Mouse (Mus musculus) MEL (cell line): ENCODE data around the gene Ftcd. TPM values are rescaled to one million over a fixed set of nuclear protein-coding genes. Genes with fewer than 3 reads are reported as not detected.

Source experiments
- DNase-seq: peaks from one replicate; pipeline ENCODE4 v3.0.0; 2011; ENCODE audit warnings: low read depth, low spot score
- H3K27ac ChIP-seq: 2 replicates; pipeline ENCODE4 v1.5.1; 2012; ENCODE audit warnings: low read depth, mild to moderate bottlenecking, control low read depth, low read length, moderate library complexity; ENCODE audit not compliant: control insufficient read depth
- H3K27me3 ChIP-seq, 2 experiments: fragments of 150-350 bp in 1 of 2; sonication (generic) in 1 of 2; 2 replicates each; pipeline ENCODE4 v1.6.1; 2012; ENCODE audit warnings: low read length in 2 of 2, mild to moderate bottlenecking in 2 of 2, improper control_type of control experiment in 1 of 2, moderate library complexity in 1 of 2; ENCODE audit not compliant: insufficient read depth in 2 of 2, control insufficient read depth in 1 of 2
- H3K36me3 ChIP-seq, 2 experiments: 2 replicates each; pipeline ENCODE4 v1.6.1; 2012 to 2014; ENCODE audit warnings: low read length in 2 of 2, improper control_type of control experiment in 1 of 2, inconsistent platforms in 1 of 2, mild to moderate bottlenecking in 1 of 2; ENCODE audit not compliant: insufficient read depth in 2 of 2, control insufficient read depth in 1 of 2
- H3K4me1 ChIP-seq, 2 experiments: fragments of 150-350 bp in 1 of 2; sonication (generic) in 1 of 2; 2 replicates each; pipeline ENCODE4 v1.6.1; 2012; ENCODE audit warnings: low read length in 2 of 2, improper control_type of control experiment in 1 of 2, mild to moderate bottlenecking in 1 of 2; ENCODE audit not compliant: insufficient read depth in 2 of 2, control insufficient read depth in 1 of 2
- H3K4me3 ChIP-seq, 2 experiments: fragments of 150-350 bp in 1 of 2; sonication (generic) in 1 of 2; 2 replicates each; pipeline ENCODE4 v1.5.1; 2012; ENCODE audit warnings: low read depth in 2 of 2, low read length in 2 of 2, mild to moderate bottlenecking in 2 of 2, moderate library complexity in 2 of 2, control low read depth in 1 of 2, improper control_type of control experiment in 1 of 2; ENCODE audit not compliant: control insufficient read depth in 1 of 2, insufficient read depth in 1 of 2
- H3K79me2 ChIP-seq: 2 replicates; pipeline ENCODE4 v1.6.1; 2012; ENCODE audit warnings: mild to moderate bottlenecking, low read length, moderate library complexity; ENCODE audit not compliant: control insufficient read depth, poor library complexity, insufficient read depth
- H3K9ac ChIP-seq: 2 replicates; pipeline ENCODE4 v1.6.1; 2012; ENCODE audit warnings: low read depth, mild to moderate bottlenecking, control low read depth, low read length, moderate library complexity; ENCODE audit not compliant: control insufficient read depth, poor library complexity, severe bottlenecking
- H3K9me3 ChIP-seq: fragments of 150-350 bp; sonication (generic); replicated peaks from 2 replicates; pipeline ENCODE4 v1.6.1; 2012; ENCODE audit warnings: mild to moderate bottlenecking, low read length, improper control_type of control experiment, moderate library complexity; ENCODE audit not compliant: insufficient read depth
- CHD1 ChIP-seq: IDR thresholded peaks from 2 replicates; pipeline ENCODE4 v1.6.1; 2012; ENCODE audit warnings: low read depth, mild to moderate bottlenecking, inconsistent platforms, low read length, improper control_type of control experiment
- CHD2 ChIP-seq: IDR thresholded peaks from 2 replicates; pipeline ENCODE4 v1.6.1; 2011; ENCODE audit warnings: low read length, improper control_type of control experiment
- CTCF ChIP-seq, 3 experiments: IDR thresholded peaks in 2 of 3; conservative IDR thresholded peaks in 1 of 3; 2 replicates each; pipeline ENCODE4 v1.5.1; 2011 to 2012; ENCODE audit warnings: low read length in 3 of 3, low read depth in 2 of 3, mild to moderate bottlenecking in 2 of 3, improper control_type of control experiment in 1 of 3, inconsistent platforms in 1 of 3, mixed read lengths in 1 of 3, moderate library complexity in 1 of 3; ENCODE audit not compliant: control insufficient read depth in 1 of 3, insufficient read depth in 1 of 3, poor library complexity in 1 of 3, severe bottlenecking in 1 of 3
- EP300 ChIP-seq, 2 experiments: IDR thresholded peaks; 2 replicates each; pipeline ENCODE4 v1.6.1; 2011; ENCODE audit warnings: improper control_type of control experiment in 2 of 2, low read length in 2 of 2, low read depth in 1 of 2, mild to moderate bottlenecking in 1 of 2
- HCFC1 ChIP-seq: IDR thresholded peaks from 2 replicates; pipeline ENCODE4 v1.6.1; 2012; ENCODE audit warnings: low read depth, mild to moderate bottlenecking, inconsistent platforms, low read length, improper control_type of control experiment, moderate library complexity
- JUND ChIP-seq: IDR thresholded peaks from 2 replicates; pipeline ENCODE4 v1.6.1; 2011; ENCODE audit warnings: low read depth, mild to moderate bottlenecking, improper control_type of control experiment, low read length
- MYB ChIP-seq: IDR thresholded peaks from 2 replicates; pipeline ENCODE4 v1.6.1; 2011; ENCODE audit warnings: mild to moderate bottlenecking, low read depth, low read length, improper control_type of control experiment
- NRF1 ChIP-seq: IDR thresholded peaks from 2 replicates; pipeline ENCODE4 v1.6.1; 2014; ENCODE audit warnings: low read depth, mild to moderate bottlenecking, inconsistent platforms, low read length, improper control_type of control experiment, moderate library complexity; ENCODE audit not compliant: poor library complexity, insufficient read depth, severe bottlenecking
- POLR2A ChIP-seq, 2 experiments: IDR thresholded peaks; 2 replicates each; pipeline ENCODE4 v1.6.1; 2011 to 2012; ENCODE audit warnings: low read length in 2 of 2, mild to moderate bottlenecking in 2 of 2, control low read depth in 1 of 2, improper control_type of control experiment in 1 of 2, low read depth in 1 of 2, moderate library complexity in 1 of 2; ENCODE audit not compliant: control insufficient read depth in 1 of 2, insufficient read depth in 1 of 2, poor library complexity in 1 of 2
- POLR2AphosphoS5 ChIP-seq: IDR thresholded peaks from 2 replicates; pipeline ENCODE4 v1.6.1; 2012; ENCODE audit warnings: low read depth, borderline replicate concordance, mild to moderate bottlenecking, inconsistent platforms, low read length, moderate library complexity, mixed read lengths
- RCOR1 ChIP-seq: IDR thresholded peaks from 2 replicates; pipeline ENCODE4 v1.6.1; 2012; ENCODE audit warnings: low read depth, mild to moderate bottlenecking, inconsistent platforms, low read length, improper control_type of control experiment
- TBP ChIP-seq: IDR thresholded peaks from 2 replicates; pipeline ENCODE4 v1.8.0; 2011; ENCODE audit warnings: low read depth, low read length, improper control_type of control experiment
- USF1 ChIP-seq: IDR thresholded peaks from 2 replicates; pipeline ENCODE4 v1.6.1; 2014; ENCODE audit warnings: low read depth, mild to moderate bottlenecking, inconsistent platforms, low read length, improper control_type of control experiment, moderate library complexity
- USF2 ChIP-seq, 2 experiments: IDR thresholded peaks; 2 replicates each; pipeline ENCODE4 v1.6.1; 2011 to 2012; ENCODE audit warnings: improper control_type of control experiment in 2 of 2, low read length in 2 of 2, borderline replicate concordance in 1 of 2, inconsistent platforms in 1 of 2, low read depth in 1 of 2, mild to moderate bottlenecking in 1 of 2; ENCODE audit not compliant: insufficient read depth in 1 of 2
- ZC3H11A ChIP-seq: IDR thresholded peaks from 2 replicates; pipeline ENCODE4 v1.6.1; 2012; ENCODE audit warnings: low read depth, mild to moderate bottlenecking, inconsistent platforms, low read length, improper control_type of control experiment
- ZKSCAN1 ChIP-seq: IDR thresholded peaks from 2 replicates; pipeline ENCODE4 v1.6.1; 2012; ENCODE audit warnings: low read depth, mild to moderate bottlenecking, inconsistent platforms, low read length, improper control_type of control experiment, moderate library complexity
- ZNF384 ChIP-seq: IDR thresholded peaks from 2 replicates; pipeline ENCODE4 v1.6.1; 2012; ENCODE audit warnings: low read depth, mild to moderate bottlenecking, inconsistent platforms, low read length, improper control_type of control experiment
- polyA plus RNA-seq, 2 experiments: library from polyadenylated mRNA; stranded (reverse) in 1 of 2; unstranded in 1 of 2; fragments of >175 nt in 1 of 2; fragments of >200 nt in 1 of 2; gene quantifications; 2 replicates each; pipeline versions ENCODE4 v1.2.1 to v1.2.4; 2012; ENCODE audit warnings: low replicate concordance in 2 of 2, low read depth in 1 of 2; ENCODE audit not compliant: insufficient read length in 2 of 2, insufficient read depth in 1 of 2, missing spikeins in 1 of 2
- total RNA-seq: library from RNA; depleted of rRNA; stranded (reverse); fragments of 300-350 nt; gene quantifications from 2 replicates; pipeline ENCODE4 v1.2.3, GENCODE M21; 2012

Gene Ftcd
- total and polyA plus RNA-seq, 3 experiments, result not detected

- H3K36me3 ChIP-seq, result no peaks in the 10 kb centered on the region
- H3K4me1 ChIP-seq, result no peaks in the 10 kb centered on the region
- TF ChIP-seq USF2 (IDR thresholded peaks at IDR 0.05; ENCODE audit: borderline replicate concordance in 1 of 2, insufficient read depth in 1 of 2, low read depth in 1 of 2, low read length in 2 of 2) (no peak), CTCF (IDR thresholded peaks at IDR 0.05 in 2 of 3, conservative IDR thresholded peaks at IDR 0.05 in 1 of 3; ENCODE audit: control insufficient read depth in 1 of 3, insufficient read depth in 1 of 3, low read depth in 2 of 3, low read length in 3 of 3, poor library complexity in 1 of 3, severe bottlenecking in 1 of 3) (no peak), ZKSCAN1 (no peak), TBP (no peak), MYB (no peak), ZC3H11A (no peak), POLR2AphosphoS5 (no peak), POLR2A (IDR thresholded peaks at IDR 0.05; ENCODE audit: control insufficient read depth in 1 of 2, insufficient read depth in 1 of 2, low read depth in 1 of 2, low read length in 2 of 2, poor library complexity in 1 of 2) (no peak), USF1 (no peak)
- H3K27ac ChIP-seq, result no peak overlapping the region
- no peaks in the 10 kb centered on the region for H3K79me2 ChIP-seq
- H3K9me3 ChIP-seq, result no peaks in the 10 kb centered on the region
- peaks cover 0 to 1% of the 10 kb centered on the region in 2 experiments; a peak in 1 of 4 replicates for H3K27me3 ChIP-seq
- H3K4me3 ChIP-seq, result no peak overlapping the region
- H3K9ac ChIP-seq, result no peak overlapping the region
- no peak for DNase-seq
These were observed 37.0 kb downstream of the Ftcd start for GRCm38 (mm10) chr10:76612473-76612872.

DNA sequence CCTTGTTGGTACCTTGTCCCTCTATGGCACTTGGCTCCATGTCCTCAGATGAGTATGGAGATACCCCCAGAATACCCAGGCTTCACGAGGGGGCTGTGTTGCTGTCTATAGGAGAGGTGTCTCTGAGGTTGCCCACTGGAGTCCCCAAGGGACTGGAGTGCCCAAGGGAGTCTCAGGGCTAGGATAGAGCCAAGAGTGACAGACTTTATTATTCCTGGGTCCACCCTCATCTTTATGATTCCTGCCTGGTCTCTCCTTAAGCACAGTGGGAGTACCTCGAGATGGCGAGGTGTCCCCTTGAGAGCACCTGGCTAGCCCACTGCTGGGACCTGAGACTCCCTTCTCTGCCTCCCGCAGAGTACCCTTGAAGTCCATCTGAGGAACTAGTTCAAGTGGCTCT, 47.0 kb downstream of the Ftcd start:
- Histone ChIP-seq H3K9me3 (no peaks in the 10 kb centered on the region), H3K4me1 (no peaks in the 10 kb centered on the region), H3K27ac (no peak overlapping the region), H3K79me2 (no peaks in the 10 kb centered on the region), H3K9ac (no peak overlapping the region), H3K27me3 (peaks cover 0 to 1% of the 10 kb centered on the region in 2 experiments; a peak in 3 of 4 replicates), H3K36me3 (no peaks in the 10 kb centered on the region), H3K4me3 (no peak overlapping the region)
- TF ChIP-seq CHD2 (no peak), CHD1 (no peak), RCOR1 (no peak), NRF1 (no peak), HCFC1 (no peak), TBP (no peak), EP300 (IDR thresholded peaks at IDR 0.05; ENCODE audit: low read depth in 1 of 2, low read length in 2 of 2) (no peak), ZC3H11A (no peak), POLR2AphosphoS5 (no peak), JUND (no peak), ZNF384 (no peak)
- DNase-seq, result no peak
